Mouse (Mus musculus): ENCODE data around the gene Cks1brt. TPM values are rescaled to one million over a fixed set of nuclear protein-coding genes. Genes with fewer than 3 reads are reported as not detected.
"Not testable (repeated sequence)": the region's sequence is repeated elsewhere in the genome, so short reads cannot be mapped to it uniquely, and the experiment has no call there.

Gene Cks1brt
- polyA plus RNA-seq, 1 experiment from 2014 or later = not detected

- Histone ChIP-seq H3K4me1 (replicated peaks; ENCODE audit: control insufficient read depth, insufficient read depth, low read length) (no peaks in the 10 kb centered on the region), H3K9me3 (ENCODE audit: control insufficient read depth) (no peaks in the 10 kb centered on the region), H3K4me2 (replicated peaks; ENCODE audit: low read depth) (no peak within 1 kb of the TSS), H3K27ac (ENCODE audit: low read depth, low read length) (no peak within 1 kb of the TSS), H3K9ac (ENCODE audit: low read depth, low read length) (no peak within 1 kb of the TSS), H3K36me3 (ENCODE audit: control insufficient read depth, insufficient read depth) (no peaks in the 10 kb centered on the region), H3K4me3 (ENCODE audit: low read depth, low read length) (no peak within 1 kb of the TSS), H3K27me3 (replicated peaks; ENCODE audit: control insufficient read depth, insufficient read depth, low read length) (no peaks in the 10 kb centered on the region)
- TF ChIP-seq CTCF (IDR thresholded peaks at IDR 0.05; ENCODE audit: low read depth) = no peak
- ATAC-seq = no peak
- 88% methylated on average over 3 of the region's 3 CpGs for WGBS
Observed at GRCm38 (mm10) chr8:85122995-85123394, 28.7 kb upstream of the Cks1brt start, which contains the start of gene Zfp791. Zfp791 (minus strand) TSS chr8:85123095.

GRCm38 (mm10) chr8:85123691-85124090 lies 28.0 kb upstream of the Cks1brt start:
- Histone ChIP-seq H3K4me2 (replicated peaks; ENCODE audit: low read depth) (no peak overlapping the region), H3K9ac (ENCODE audit: low read depth, low read length) (no peak overlapping the region), H3K4me3 (ENCODE audit: low read depth, low read length) (no peak overlapping the region), H3K27me3 (replicated peaks; ENCODE audit: control insufficient read depth, insufficient read depth, low read length) (no peaks in the 10 kb centered on the region), H3K27ac (ENCODE audit: low read depth, low read length) (no peak overlapping the region), H3K9me3 (ENCODE audit: control insufficient read depth) (no peaks in the 10 kb centered on the region), H3K4me1 (replicated peaks; ENCODE audit: control insufficient read depth, insufficient read depth, low read length) (no peaks in the 10 kb centered on the region), H3K36me3 (ENCODE audit: control insufficient read depth, insufficient read depth) (no peaks in the 10 kb centered on the region)
- no peak for ATAC-seq
- 90% methylated on average over 8 of the region's 8 CpGs for WGBS
- TF ChIP-seq CTCF (IDR thresholded peaks at IDR 0.05; ENCODE audit: low read depth) = no peak

GRCm38 (mm10) chr8:85132335-85132734 lies 19.4 kb upstream of the Cks1brt start:
- no peak for TF ChIP-seq CTCF (IDR thresholded peaks at IDR 0.05; ENCODE audit: low read depth)
- H3K9me3 ChIP-seq (ENCODE audit: control insufficient read depth) = no peaks in the 10 kb centered on the region
- no peak overlapping the region; the same call in 1 of the 2 replicates for H3K27ac ChIP-seq (ENCODE audit: low read depth, low read length)
- no peak overlapping the region for H3K4me2 ChIP-seq (replicated peaks; ENCODE audit: low read depth)
- peak; percentile 95 for ATAC-seq
- WGBS = 56% methylated on average over 1 of the region's 1 CpGs
- H3K27me3 ChIP-seq (replicated peaks; ENCODE audit: control insufficient read depth, insufficient read depth, low read length) = no peaks in the 10 kb centered on the region
- H3K9ac ChIP-seq (ENCODE audit: low read depth, low read length) = no peak overlapping the region
- H3K4me3 ChIP-seq (ENCODE audit: low read depth, low read length) = no peak overlapping the region
- no peaks in the 10 kb centered on the region for H3K4me1 ChIP-seq (replicated peaks; ENCODE audit: control insufficient read depth, insufficient read depth, low read length)
- no peaks in the 10 kb centered on the region for H3K36me3 ChIP-seq (ENCODE audit: control insufficient read depth, insufficient read depth)

DNA sequence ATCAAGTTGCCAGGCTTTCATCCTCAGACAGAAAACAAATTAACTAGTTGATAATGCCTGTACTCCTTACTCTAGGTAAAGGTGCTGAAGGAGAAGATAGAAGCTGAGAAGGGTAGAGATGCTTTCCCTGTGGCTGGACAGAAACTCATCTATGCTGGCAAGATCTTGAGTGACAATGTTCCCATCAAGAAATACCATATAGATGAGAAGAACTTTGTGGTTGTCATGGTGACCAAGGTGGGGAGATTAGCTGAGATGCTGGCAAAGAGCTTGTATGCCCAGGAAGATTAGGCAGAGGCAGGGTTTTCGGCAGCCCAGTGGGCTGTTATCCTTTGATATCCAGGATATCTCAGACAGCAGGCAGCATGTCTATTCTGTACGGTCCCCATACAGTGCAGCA lies 16.0 kb upstream of the Cks1brt start:
- WGBS = 95% methylated on average over 2 of the region's 2 CpGs
- H3K4me2 ChIP-seq (replicated peaks; ENCODE audit: low read depth); H3K36me3 ChIP-seq (ENCODE audit: control insufficient read depth, insufficient read depth); H3K27me3 ChIP-seq (replicated peaks; ENCODE audit: control insufficient read depth, insufficient read depth, low read length); H3K4me1 ChIP-seq (replicated peaks; ENCODE audit: control insufficient read depth, insufficient read depth, low read length); H3K9me3 ChIP-seq (ENCODE audit: control insufficient read depth); H3K4me3 ChIP-seq (ENCODE audit: low read depth, low read length); ATAC-seq; H3K27ac ChIP-seq (ENCODE audit: low read depth, low read length); H3K9ac ChIP-seq (ENCODE audit: low read depth, low read length): not testable (repeated sequence)

DNA sequence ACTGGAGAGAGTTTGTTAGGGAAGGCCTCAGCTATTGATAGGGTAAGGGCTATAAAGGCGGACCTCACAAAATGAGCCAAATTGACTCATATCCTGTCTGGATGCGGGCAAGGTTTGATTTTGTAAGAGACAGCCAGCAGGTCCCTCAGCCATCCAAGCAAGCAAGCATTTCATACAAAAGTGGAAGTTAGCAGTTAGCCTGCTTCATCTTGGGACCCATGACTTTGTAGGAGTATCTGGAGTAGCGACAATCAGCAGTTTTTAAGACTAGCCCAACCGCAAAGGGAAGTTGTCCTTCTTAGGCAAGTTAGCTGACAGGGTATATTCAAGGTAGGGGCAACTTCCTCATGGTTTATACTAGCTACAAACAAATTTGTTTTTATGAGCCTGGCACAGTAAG lies 9.2 kb upstream of the Cks1brt start:
- no peak overlapping the region for H3K4me2 ChIP-seq (replicated peaks; ENCODE audit: low read depth)
- no peak for TF ChIP-seq CTCF (IDR thresholded peaks at IDR 0.05; ENCODE audit: low read depth)
- no peak for ATAC-seq
- no peak overlapping the region for H3K9ac ChIP-seq (ENCODE audit: low read depth, low read length)
- H3K36me3 ChIP-seq (ENCODE audit: control insufficient read depth, insufficient read depth) = no peaks in the 10 kb centered on the region
- WGBS = 93% methylated on average over 4 of the region's 4 CpGs
- no peaks in the 10 kb centered on the region; the same call in 1 of the 2 replicates for H3K9me3 ChIP-seq (ENCODE audit: control insufficient read depth)
- no peak overlapping the region for H3K27ac ChIP-seq (ENCODE audit: low read depth, low read length)
- no peak overlapping the region for H3K4me3 ChIP-seq (ENCODE audit: low read depth, low read length)
- no peaks in the 10 kb centered on the region for H3K27me3 ChIP-seq (replicated peaks; ENCODE audit: control insufficient read depth, insufficient read depth, low read length)
- no peaks in the 10 kb centered on the region for H3K4me1 ChIP-seq (replicated peaks; ENCODE audit: control insufficient read depth, insufficient read depth, low read length)

DNA sequence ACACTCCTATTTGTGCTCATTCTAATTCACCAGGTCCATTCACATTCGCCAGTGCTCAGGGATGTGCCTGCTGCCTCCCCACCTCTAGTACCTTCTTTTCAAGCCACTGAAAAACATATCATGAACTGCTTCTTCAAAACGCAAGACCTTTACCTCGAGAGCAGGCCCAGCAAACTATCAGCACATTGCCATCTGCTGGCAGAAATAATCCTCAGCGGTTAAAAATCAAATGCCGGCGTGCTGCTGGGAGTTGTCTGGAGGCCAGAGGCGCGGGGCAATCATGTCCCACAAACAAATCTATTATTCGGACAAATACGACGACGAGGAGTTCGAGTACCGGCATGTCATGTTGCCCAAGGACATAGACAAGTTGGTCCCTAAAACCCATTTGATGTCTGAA lies 19.6 kb downstream of the Cks1brt start:
- Histone ChIP-seq H3K4me2 (replicated peaks; ENCODE audit: low read depth) (no peak overlapping the region), H3K4me1 (replicated peaks; ENCODE audit: control insufficient read depth, insufficient read depth, low read length) (no peaks in the 10 kb centered on the region), H3K27ac (ENCODE audit: low read depth, low read length) (no peak overlapping the region), H3K9ac (ENCODE audit: low read depth, low read length) (no peak overlapping the region), H3K9me3 (ENCODE audit: control insufficient read depth) (no peaks in the 10 kb centered on the region), H3K4me3 (ENCODE audit: low read depth, low read length) (no peak overlapping the region), H3K27me3 (replicated peaks; ENCODE audit: control insufficient read depth, insufficient read depth, low read length) (no peaks in the 10 kb centered on the region), H3K36me3 (ENCODE audit: control insufficient read depth, insufficient read depth) (no peaks in the 10 kb centered on the region)
- peak; percentile 78 for TF ChIP-seq CTCF (IDR thresholded peaks at IDR 0.05; ENCODE audit: low read depth)
- 24% methylated on average over 14 of the region's 14 CpGs for WGBS
- ATAC-seq = no peak

DNA sequence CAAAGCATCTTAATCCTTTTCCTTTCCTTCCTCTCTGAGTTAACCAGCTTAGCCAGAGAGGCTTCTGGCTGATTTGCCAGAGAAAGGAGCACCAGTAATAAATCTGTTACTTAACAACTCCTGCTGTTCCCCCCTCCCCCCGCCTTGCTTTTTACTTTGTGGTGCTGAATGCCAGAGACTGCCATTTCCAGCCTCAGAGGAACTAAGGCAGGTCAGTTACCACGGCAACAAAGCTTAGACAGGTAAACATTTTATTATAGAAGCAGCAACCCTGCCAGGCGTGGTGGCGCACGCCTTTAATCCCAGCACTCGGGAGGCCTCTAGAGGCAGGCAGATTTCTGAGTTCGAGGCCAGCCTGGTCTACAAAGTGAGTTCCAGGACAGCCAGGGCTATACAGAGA lies 24.2 kb downstream of the Cks1brt start:
- no peak for ATAC-seq
- H3K9me3 ChIP-seq (ENCODE audit: control insufficient read depth) = no peaks in the 10 kb centered on the region
- no peak overlapping the region for H3K4me3 ChIP-seq (ENCODE audit: low read depth, low read length)
- H3K9ac ChIP-seq (ENCODE audit: low read depth, low read length) = no peak overlapping the region
- H3K4me2 ChIP-seq (replicated peaks; ENCODE audit: low read depth) = no peak overlapping the region
- no peaks in the 10 kb centered on the region for H3K27me3 ChIP-seq (replicated peaks; ENCODE audit: control insufficient read depth, insufficient read depth, low read length)
- 65% methylated on average over 7 of the region's 7 CpGs for WGBS
- no peak for TF ChIP-seq CTCF (IDR thresholded peaks at IDR 0.05; ENCODE audit: low read depth)
- H3K36me3 ChIP-seq (ENCODE audit: control insufficient read depth, insufficient read depth) = no peaks in the 10 kb centered on the region
- no peak overlapping the region for H3K27ac ChIP-seq (ENCODE audit: low read depth, low read length)
- no peaks in the 10 kb centered on the region for H3K4me1 ChIP-seq (replicated peaks; ENCODE audit: control insufficient read depth, insufficient read depth, low read length)

Data from intestine, postnatal 0 days (tissue).